Mouse (Mus musculus): ENCODE results near the gene Rpl6.
"Not testable (repeated sequence)": the region's sequence is repeated elsewhere in the genome, so short reads cannot be mapped to it uniquely, and the experiment has no call there.

The Rpl6 gene

GRCm38 (mm10) chr5:121224856-121225255, 20.6 kb downstream of the Rpl6 start:
- DNase-seq (ENCODE audit: low spot score in 2 of 2): no peak

DNA sequence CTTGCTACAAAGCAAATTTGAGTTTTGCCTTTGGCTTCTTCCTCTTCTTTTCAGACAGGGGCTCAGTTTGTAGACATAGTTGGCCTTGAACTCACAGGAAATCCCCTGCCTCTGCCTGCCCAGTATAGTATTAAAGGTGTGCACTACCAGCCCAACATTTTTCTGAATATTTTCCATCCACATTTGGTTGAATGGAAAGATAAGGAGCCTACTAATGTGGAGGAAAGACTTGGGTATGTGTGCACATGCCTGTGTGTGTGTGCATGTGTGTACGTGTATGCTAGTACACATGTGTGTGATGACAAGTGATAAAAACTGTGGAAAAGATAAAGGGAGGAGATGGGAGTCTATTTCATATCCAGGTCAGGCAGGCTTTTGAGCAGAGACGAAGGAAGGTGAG, 21.6 kb downstream of the Rpl6 start:
- DNase-seq (ENCODE audit: low spot score in 2 of 2): no peak

- DNase-seq (ENCODE audit: low spot score in 2 of 2): no peak
Observed at GRCm38 (mm10) chr5:121226406-121226805, 22.1 kb downstream of the Rpl6 start.

DNA sequence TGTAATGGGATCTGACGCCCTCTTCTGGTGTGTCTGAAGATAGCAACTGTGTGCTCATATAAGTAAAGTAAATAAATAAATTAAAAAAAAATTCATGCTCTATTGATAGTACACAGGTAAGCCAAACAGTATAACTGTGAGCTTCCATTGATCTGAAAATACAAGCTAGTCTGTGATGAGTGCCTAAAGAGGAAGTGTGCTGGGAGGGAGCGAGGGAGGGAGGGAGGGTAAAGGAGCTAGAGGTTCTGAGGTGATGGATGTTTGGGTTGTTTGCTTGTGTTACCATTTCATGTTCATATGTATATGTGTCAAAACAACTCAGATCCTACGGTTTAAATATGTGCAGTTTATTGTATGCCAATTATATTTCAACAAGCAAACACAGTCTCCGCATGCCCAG, 22.6 kb downstream of the Rpl6 start:
- DNase-seq (ENCODE audit: low spot score in 2 of 2): no peak

DNA sequence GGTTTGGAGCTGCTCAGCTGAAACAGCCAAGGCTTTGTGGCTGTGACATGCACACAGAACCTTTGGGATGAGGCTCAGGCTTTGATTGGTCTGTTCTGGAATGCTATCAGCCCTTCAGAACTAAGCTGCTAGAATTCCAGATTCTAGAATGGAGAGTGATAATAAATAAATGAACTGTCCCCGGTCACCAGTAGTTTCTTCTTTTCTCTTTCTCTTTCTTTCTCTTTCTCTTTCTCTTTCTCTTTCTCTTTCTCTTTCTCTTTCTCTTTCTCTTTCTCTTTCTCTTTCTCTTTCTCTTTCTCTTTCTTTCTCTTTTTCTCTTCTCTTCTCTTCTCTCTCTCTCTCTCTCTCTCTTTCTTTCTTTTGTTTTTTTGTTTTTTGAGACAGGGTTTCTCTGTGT, 23.0 kb downstream of the Rpl6 start:
- not testable (repeated sequence) for DNase-seq (ENCODE audit: low spot score in 2 of 2)

DNA sequence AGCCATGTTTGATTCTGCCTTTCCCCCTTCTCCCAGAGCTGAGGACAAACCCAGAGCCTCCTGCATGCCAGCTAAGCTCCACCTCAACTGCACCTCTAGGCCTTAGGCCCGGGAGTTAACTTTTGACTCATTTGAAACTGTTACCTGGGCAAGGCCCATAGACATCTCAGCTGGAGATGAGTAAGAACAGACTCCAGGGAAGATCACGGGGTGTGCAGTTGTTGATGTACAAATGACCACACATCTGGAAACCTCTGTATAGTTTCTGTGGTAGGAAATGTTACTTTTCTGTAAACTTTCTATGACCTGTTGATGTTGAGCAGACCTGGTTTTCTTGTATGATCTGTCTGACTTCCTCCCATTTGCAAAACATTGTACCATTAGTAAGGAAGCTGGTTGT, 24.9 kb downstream of the Rpl6 start:
- DNase-seq (ENCODE audit: low spot score in 2 of 2): no peak

DNA sequence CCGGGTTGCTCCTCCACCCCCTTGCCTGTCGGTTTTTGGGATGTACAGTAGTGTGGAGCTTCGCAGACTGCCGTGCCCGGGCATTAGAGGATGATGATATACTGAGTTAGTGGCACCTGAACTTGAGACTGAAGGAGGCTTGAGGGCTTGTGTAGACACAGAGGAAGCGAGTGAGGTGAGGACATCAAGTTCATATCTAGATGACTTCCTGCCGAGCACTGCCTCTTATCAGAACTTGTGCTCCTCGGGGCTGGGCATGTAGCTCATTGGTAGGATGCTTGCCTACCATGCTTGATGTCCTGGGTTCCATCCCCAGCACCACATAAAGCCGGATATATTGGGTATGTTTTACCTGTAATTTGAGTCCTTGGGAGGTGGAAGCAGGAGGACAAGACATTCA, 26.5 kb downstream of the Rpl6 start:
- DNase-seq (ENCODE audit: low spot score in 2 of 2): no peak

DNA sequence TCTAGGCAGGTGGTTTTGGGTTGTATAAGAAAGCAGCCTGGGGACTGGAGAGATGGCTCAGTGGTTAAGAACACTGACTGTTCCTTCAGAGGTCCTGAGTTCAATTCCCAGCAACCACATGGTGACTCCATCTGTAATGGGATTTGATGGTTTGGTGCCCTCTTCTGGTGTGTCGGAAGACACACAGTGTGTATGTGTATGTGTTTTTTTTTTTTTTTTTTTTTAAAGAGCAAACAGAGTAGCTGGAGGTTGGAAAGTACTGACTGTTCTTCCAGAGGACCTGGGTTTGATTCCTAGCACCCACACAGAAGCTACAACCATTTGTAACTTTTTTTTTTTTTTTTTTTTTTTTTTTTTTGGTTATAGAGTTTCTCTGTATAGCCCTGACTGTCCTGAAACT, 28.5 kb downstream of the Rpl6 start:
- no peak for DNase-seq (ENCODE audit: low spot score in 2 of 2)

- DNase-seq (ENCODE audit: low spot score in 2 of 2): peak in 1 of 2 experiments; percentile 57
Observed at GRCm38 (mm10) chr5:121233726-121234125, 29.4 kb downstream of the Rpl6 start.

DNA sequence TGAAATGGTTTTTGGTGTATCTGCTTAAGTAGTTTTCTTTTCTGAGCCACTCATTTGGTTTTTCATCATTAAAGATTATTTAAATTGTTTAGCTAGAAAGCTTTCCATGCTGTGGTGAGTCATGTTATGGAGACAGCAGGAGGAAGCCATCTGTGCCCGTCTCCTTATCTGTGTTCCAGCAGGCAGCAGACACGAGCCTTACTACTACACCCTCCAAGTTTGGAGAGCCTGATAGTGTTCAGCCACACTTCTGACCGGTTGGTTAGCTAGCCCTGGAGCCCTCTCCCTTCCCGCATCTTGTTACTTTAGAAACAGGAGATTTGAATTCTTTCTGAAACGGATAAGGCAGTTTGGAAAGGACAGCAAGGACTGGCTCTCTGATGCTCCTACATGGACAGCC, 31.9 kb downstream of the Rpl6 start:
- DNase-seq (ENCODE audit: low spot score in 2 of 2): peak; percentile 73 to 78

- DNase-seq (ENCODE audit: low spot score in 2 of 2): no peak
Observed at GRCm38 (mm10) chr5:121238208-121238607, 33.9 kb downstream of the Rpl6 start.

DNA sequence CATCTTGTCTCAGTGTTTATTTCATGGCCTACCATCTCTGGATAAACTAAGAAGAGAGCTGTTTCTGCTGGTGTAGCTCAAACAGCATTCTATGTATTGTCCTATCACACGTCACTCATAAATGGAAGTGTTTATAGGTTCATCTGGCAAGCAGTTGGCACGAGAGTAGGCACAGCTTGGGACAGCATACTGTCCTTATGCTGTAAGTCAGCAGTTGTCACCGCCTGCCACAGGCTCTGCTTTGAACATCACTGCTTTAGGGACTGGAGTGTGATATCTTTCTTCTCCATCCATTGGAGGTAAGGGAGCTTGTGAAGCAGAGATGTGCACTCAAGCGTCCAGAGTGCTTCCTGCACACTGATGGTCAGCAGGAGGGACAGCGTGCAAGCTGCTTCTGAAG, 35.6 kb downstream of the Rpl6 start:
- no peak for DNase-seq (ENCODE audit: low spot score in 2 of 2)

DNA sequence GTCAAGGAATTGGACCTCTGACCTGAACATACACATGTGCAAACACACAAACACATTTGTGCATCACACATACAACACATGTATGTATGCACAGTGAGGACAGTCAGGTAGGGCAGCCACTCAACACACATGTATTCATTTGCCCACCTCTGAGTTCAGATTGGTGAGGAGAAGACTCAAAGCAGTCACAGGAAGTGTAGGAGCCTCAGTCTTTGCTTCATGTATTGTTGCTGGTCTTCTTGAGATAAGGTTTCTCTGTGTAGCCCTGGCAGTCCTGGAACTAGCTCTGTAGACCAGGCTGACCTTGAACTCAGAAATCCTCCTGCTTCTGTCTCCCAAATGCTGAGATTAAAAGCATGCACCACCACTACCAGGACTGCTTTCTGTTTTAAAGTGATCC, 36.9 kb downstream of the Rpl6 start:
- DNase-seq (ENCODE audit: low spot score in 2 of 2): no peak

DNA sequence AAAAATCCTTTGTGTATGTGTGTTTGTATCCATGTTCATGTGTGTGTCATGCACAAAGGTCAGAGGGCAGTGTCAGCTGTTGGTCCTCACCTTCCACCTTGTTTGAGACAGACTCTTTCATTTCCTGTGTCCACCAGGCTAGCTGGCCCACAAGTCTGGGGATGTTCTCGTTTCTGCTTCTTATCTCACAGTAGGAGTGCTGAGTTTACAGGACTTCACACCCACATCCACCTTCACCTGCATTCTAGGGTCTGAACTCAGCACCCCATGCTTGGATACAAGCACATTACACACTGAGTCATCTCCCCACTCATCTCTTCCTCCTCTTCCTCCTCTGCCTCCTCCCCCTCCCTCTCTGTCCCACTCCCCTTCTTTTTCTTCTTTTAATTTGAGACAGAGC, 38.0 kb downstream of the Rpl6 start:
- no peak for DNase-seq (ENCODE audit: low spot score in 2 of 2)

GRCm38 (mm10) chr5:121242701-121243100, 38.4 kb downstream of the Rpl6 start:
- DNase-seq (ENCODE audit: low spot score in 2 of 2): peak in 1 of 2 experiments; percentile 50

- no peak for DNase-seq (ENCODE audit: low spot score in 2 of 2)
Observed at GRCm38 (mm10) chr5:121243676-121244364, 39.5 kb downstream of the Rpl6 start.

GRCm38 (mm10) chr5:121244365-121244731, 40.1 kb downstream of the Rpl6 start:
- no peak for DNase-seq (ENCODE audit: low spot score in 2 of 2)

- DNase-seq (ENCODE audit: low spot score in 2 of 2): no peak
Observed at GRCm38 (mm10) chr5:121245201-121245600, 40.9 kb downstream of the Rpl6 start.

GRCm38 (mm10) chr5:121248766-121249394, 44.6 kb downstream of the Rpl6 start:
- no peak for DNase-seq (ENCODE audit: low spot score in 2 of 2)

DNA sequence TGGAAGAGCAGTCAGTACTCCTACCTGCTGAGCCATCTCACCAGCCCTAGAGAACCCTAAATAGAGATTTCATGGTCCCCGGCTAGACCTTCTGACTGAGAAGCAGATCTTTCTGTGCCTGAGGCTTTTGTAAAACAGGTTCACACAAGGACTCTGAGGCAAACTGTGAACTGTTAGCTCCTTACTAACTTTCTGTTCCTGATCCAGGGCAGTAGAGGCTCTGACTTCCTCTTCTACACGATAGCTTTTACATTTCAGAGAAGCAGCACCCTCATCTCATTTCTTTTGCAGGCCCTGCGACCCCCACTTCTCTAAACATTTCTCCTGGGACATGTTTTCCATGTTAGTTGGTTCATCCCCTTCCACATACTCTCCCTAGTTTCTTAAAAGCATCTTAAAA, 45.4 kb downstream of the Rpl6 start:
- DNase-seq (ENCODE audit: low spot score in 2 of 2): no peak

DNA sequence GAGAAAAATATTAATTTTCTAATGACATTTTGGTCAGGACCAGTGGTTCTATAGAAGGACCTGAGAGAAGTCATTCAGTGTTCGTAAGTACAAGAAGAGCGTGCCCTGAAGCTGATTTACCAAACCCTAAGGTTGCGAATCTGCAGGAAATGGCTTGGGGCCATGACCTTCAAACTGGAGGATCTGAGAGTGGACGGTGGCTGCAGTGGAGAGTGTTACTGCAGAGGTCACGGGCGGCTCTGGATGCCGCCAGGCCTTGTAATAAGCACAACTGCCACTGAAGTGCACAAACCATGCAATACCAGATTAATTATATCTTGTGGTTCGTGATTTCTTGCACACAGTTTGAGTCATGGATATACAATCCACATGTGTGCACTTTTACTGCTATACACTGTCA, 47.5 kb downstream of the Rpl6 start:
- no peak for DNase-seq (ENCODE audit: low spot score in 2 of 2)

- no peak for DNase-seq (ENCODE audit: low spot score in 2 of 2)
Observed at GRCm38 (mm10) chr5:121253816-121254497, 49.7 kb downstream of the Rpl6 start.

DNA sequence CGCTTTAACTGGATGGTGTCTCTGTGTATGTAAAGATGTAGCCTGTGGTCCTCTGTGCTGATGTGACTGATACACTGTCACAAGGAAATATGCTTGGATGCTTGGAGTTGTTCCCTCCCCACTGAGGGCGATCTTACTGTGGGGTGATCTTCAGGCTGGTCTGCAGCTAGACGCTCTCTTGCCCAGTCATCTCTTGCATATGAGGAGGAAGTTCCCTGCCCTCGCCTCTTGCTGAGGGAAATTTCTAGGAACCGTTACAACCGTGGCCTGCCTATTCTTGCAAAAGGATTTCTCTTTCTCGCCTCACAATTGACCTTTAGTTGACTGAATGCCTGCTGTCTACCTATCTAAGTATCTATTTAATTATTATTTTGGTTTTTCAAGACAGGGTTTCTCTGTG, 50.7 kb downstream of the Rpl6 start:
- no peak for DNase-seq (ENCODE audit: low spot score in 2 of 2)

Data from spleen, postnatal 4 days (tissue).